Mouse (Mus musculus) forebrain, embryonic 10.5 days (tissue): ENCODE results near the gene Hhat. TPM values are rescaled to one million over a fixed set of nuclear protein-coding genes. Genes with fewer than 3 reads are reported as not detected.
A peak's percentile ranks its signal among the peaks of the same experiment; 100 is the strongest.

Experiments
- DNase-seq: peaks from one replicate; pipeline ENCODE4 v3.0.0-alpha.2; 2017; ENCODE audit warnings: low spot score; ENCODE audit errors: extremely low spot score
- H3K27ac ChIP-seq: fragments of 300-500 bp; sonication (generic); 2 replicates; pipeline ENCODE4 v1.5.1; 2016; ENCODE audit warnings: mild to moderate bottlenecking
- H3K27me3 ChIP-seq: fragments of 300-500 bp; sonication (generic); 2 replicates; pipeline ENCODE4 v1.6.1; 2016; ENCODE audit warnings: mild to moderate bottlenecking; ENCODE audit not compliant: poor library complexity, severe bottlenecking
- H3K36me3 ChIP-seq: fragments of 300-500 bp; sonication (generic); replicated peaks from 2 replicates; pipeline ENCODE4 v1.6.1; 2016; ENCODE audit warnings: mild to moderate bottlenecking, moderate library complexity
- H3K4me1 ChIP-seq: fragments of 300-500 bp; sonication (generic); 2 replicates; pipeline ENCODE4 v1.6.1; 2016
- H3K4me3 ChIP-seq: fragments of 300-500 bp; sonication (generic); 2 replicates; pipeline ENCODE4 v1.5.1; 2016; ENCODE audit warnings: mild to moderate bottlenecking, moderate library complexity
- H3K9me3 ChIP-seq: fragments of 300-500 bp; sonication (generic); 2 replicates; pipeline ENCODE4 v1.6.1; 2016; ENCODE audit warnings: mild to moderate bottlenecking, moderate library complexity
- WGBS: fragments of 180-500 bp; shearing (Covaris S2); methylation state at CpG from one replicate; pipeline ENCODE4 v1.1.7; 2016; 5-methylcytosine and 5-hydroxymethylcytosine counted together
- polyA plus RNA-seq: library from polyadenylated mRNA; unstranded; fragments of >200 nt; fragmentation: Nextera tagmentation; extraction: Ambion mirVana; gene quantifications from 2 replicates; pipeline ENCODE4 v1.2.1, GENCODE M21; 2016

Gene Hhat
- 7.2 and 7.6 TPM in 2 replicates for polyA plus RNA-seq

GRCm38 (mm10) chr1:192770495-192771331 is at the start of gene Hhat:
Hhat (minus strand) TSS chr1:192771223.
- WGBS = under 1% methylated on average over 70 of the region's 70 CpGs
- peak within 1 kb of the TSS; percentile 97 for H3K27ac ChIP-seq
- peaks cover 19% of the 10 kb centered on the region for H3K27me3 ChIP-seq
- peak; percentile 50 for DNase-seq
- H3K9me3 ChIP-seq = no peaks in the 10 kb centered on the region
- peaks cover 23% of the 10 kb centered on the region for H3K4me1 ChIP-seq
- H3K36me3 ChIP-seq = no peaks in the 10 kb centered on the region
- H3K4me3 ChIP-seq = peak within 1 kb of the TSS; percentile 86

- DNase-seq = no peak
- Histone ChIP-seq H3K4me3 (no peak overlapping the region), H3K9me3 (no peaks in the 10 kb centered on the region), H3K36me3 (no peaks in the 10 kb centered on the region), H3K27me3 (peaks cover 24% of the 10 kb centered on the region), H3K27ac (no peak overlapping the region), H3K4me1 (peaks cover 36% of the 10 kb centered on the region)
- 95% methylated on average over 5 of the region's 5 CpGs for WGBS
Measured at GRCm38 (mm10) chr1:192818334-192818733, 47.3 kb upstream of the Hhat start.

GRCm38 (mm10) chr1:192815789-192816188 is 44.8 kb upstream of the Hhat start:
- DNase-seq = no peak
- 64% methylated on average over 2 of the region's 2 CpGs for WGBS
- Histone ChIP-seq H3K36me3 (no peaks in the 10 kb centered on the region), H3K9me3 (no peaks in the 10 kb centered on the region), H3K27ac (peak overlapping the region; percentile 16), H3K27me3 (peaks cover 24% of the 10 kb centered on the region), H3K4me3 (no peak overlapping the region), H3K4me1 (peaks cover 25% of the 10 kb centered on the region)

- no peak for DNase-seq
- Histone ChIP-seq H3K4me1 (peaks cover 25% of the 10 kb centered on the region), H3K36me3 (no peaks in the 10 kb centered on the region), H3K4me3 (no peak overlapping the region), H3K27ac (peak overlapping the region; percentile 44; the same call in 1 of the 2 replicates), H3K27me3 (peaks cover 21% of the 10 kb centered on the region), H3K9me3 (no peaks in the 10 kb centered on the region)
- WGBS = 15% methylated on average over 3 of the region's 3 CpGs
Measured at GRCm38 (mm10) chr1:192814700-192815099, 43.7 kb upstream of the Hhat start.

- no peak for DNase-seq
- Histone ChIP-seq H3K4me1 (peaks cover 35% of the 10 kb centered on the region), H3K27me3 (peaks cover 9% of the 10 kb centered on the region; the same call in 1 of the 2 replicates), H3K9me3 (no peaks in the 10 kb centered on the region), H3K36me3 (no peaks in the 10 kb centered on the region), H3K4me3 (no peak overlapping the region), H3K27ac (no peak overlapping the region)
- WGBS = 95% methylated on average over 9 of the region's 9 CpGs
Measured at GRCm38 (mm10) chr1:192812758-192813157, 41.7 kb upstream of the Hhat start.

- H3K27ac ChIP-seq = no peak overlapping the region
- DNase-seq = no peak
- H3K9me3 ChIP-seq = no peaks in the 10 kb centered on the region
- no peak overlapping the region for H3K4me3 ChIP-seq
- H3K4me1 ChIP-seq = peaks cover 39% of the 10 kb centered on the region
- H3K36me3 ChIP-seq = no peaks in the 10 kb centered on the region
- H3K27me3 ChIP-seq = peaks cover 9% of the 10 kb centered on the region; the same call in 1 of the 2 replicates
- WGBS = 97% methylated on average over 5 of the region's 5 CpGs
Measured at GRCm38 (mm10) chr1:192812290-192812689, 41.3 kb upstream of the Hhat start.

- Histone ChIP-seq H3K9me3 (no peaks in the 10 kb centered on the region), H3K4me1 (peaks cover 40% of the 10 kb centered on the region), H3K27me3 (no peaks in the 10 kb centered on the region), H3K4me3 (no peak overlapping the region), H3K27ac (peak overlapping the region; percentile 80), H3K36me3 (no peaks in the 10 kb centered on the region)
- no peak for DNase-seq
- 49% methylated on average over 10 of the region's 10 CpGs for WGBS
Measured at GRCm38 (mm10) chr1:192806168-192807157, 35.4 kb upstream of the Hhat start.

- H3K9me3 ChIP-seq = peaks cover 3% of the 10 kb centered on the region; the same call in 1 of the 2 replicates
Measured at GRCm38 (mm10) chr1:192800338-192800737, 29.3 kb upstream of the Hhat start.

GRCm38 (mm10) chr1:192799165-192799991 is 28.4 kb upstream of the Hhat start:
- 18% methylated on average over 10 of the region's 10 CpGs for WGBS
- Histone ChIP-seq H3K4me1 (peaks cover 54% of the 10 kb centered on the region), H3K4me3 (no peak overlapping the region), H3K36me3 (no peaks in the 10 kb centered on the region), H3K27me3 (peaks cover 19% of the 10 kb centered on the region), H3K9me3 (peaks cover 9% of the 10 kb centered on the region; the same call in 1 of the 2 replicates), H3K27ac (peak overlapping the region; percentile 48)
- DNase-seq = peak; percentile 46

More at GRCm38 (mm10) chr1:192800338-192800737, 29.3 kb upstream of the Hhat start:
- Histone ChIP-seq H3K4me3 (no peak overlapping the region), H3K4me1 (peaks cover 53% of the 10 kb centered on the region), H3K27me3 (peaks cover 19% of the 10 kb centered on the region), H3K36me3 (no peaks in the 10 kb centered on the region), H3K27ac (no peak overlapping the region)
- no peak for DNase-seq
- 86% methylated on average over 8 of the region's 8 CpGs for WGBS

GRCm38 (mm10) chr1:192798212-192799164 is 27.5 kb upstream of the Hhat start:
- Histone ChIP-seq H3K9me3 (peaks cover 9% of the 10 kb centered on the region; the same call in 1 of the 2 replicates), H3K27me3 (peaks cover 19% of the 10 kb centered on the region), H3K4me1 (peaks cover 55% of the 10 kb centered on the region), H3K36me3 (no peaks in the 10 kb centered on the region), H3K27ac (peak overlapping the region; percentile 48; the same call in 1 of the 2 replicates), H3K4me3 (no peak overlapping the region)
- 75% methylated on average over 16 of the region's 16 CpGs for WGBS
- no peak for DNase-seq

GRCm38 (mm10) chr1:192797011-192797274 is 25.9 kb upstream of the Hhat start:
- WGBS = 39% methylated on average over 3 of the region's 3 CpGs
- Histone ChIP-seq H3K27me3 (peaks cover 19% of the 10 kb centered on the region), H3K9me3 (peaks cover 9% of the 10 kb centered on the region; the same call in 1 of the 2 replicates), H3K4me1 (peaks cover 71% of the 10 kb centered on the region), H3K27ac (peak overlapping the region; percentile 67), H3K4me3 (no peak overlapping the region), H3K36me3 (no peaks in the 10 kb centered on the region)
- no peak for DNase-seq
